Mouse (Mus musculus) forebrain, embryonic 15.5 days (tissue): ENCODE measurements around the gene Chchd1. TPM values are rescaled to one million over a fixed set of nuclear protein-coding genes. Genes with fewer than 3 reads are reported as not detected.

Source experiments
- ATAC-seq: fragments of 200-750 bp; cut with Nextera tagmentation; replicated peaks from 2 replicates; pipeline ENCODE4 v1.8.0; 2017; ENCODE audit warnings: mild to moderate bottlenecking, moderate TSS enrichment, moderate library complexity
- H3K27ac ChIP-seq: fragments of 300-500 bp; sonication (generic); replicated peaks from 2 replicates; pipeline ENCODE4 v1.5.1; 2015; ENCODE audit warnings: mild to moderate bottlenecking, inconsistent platforms
- H3K27me3 ChIP-seq: fragments of 300-500 bp; sonication (generic); 2 replicates; pipeline ENCODE4 v1.6.1; 2015; ENCODE audit warnings: inconsistent platforms
- H3K36me3 ChIP-seq: fragments of 300-500 bp; sonication (generic); 2 replicates; pipeline ENCODE4 v1.6.1; 2015; ENCODE audit warnings: mild to moderate bottlenecking, inconsistent platforms
- H3K4me1 ChIP-seq: fragments of 300-500 bp; sonication (generic); 2 replicates; pipeline ENCODE4 v1.6.1; 2015; ENCODE audit warnings: inconsistent platforms
- H3K4me2 ChIP-seq: fragments of 300-500 bp; sonication (generic); replicated peaks from 2 replicates; pipeline ENCODE4 v1.6.1; 2015; ENCODE audit warnings: mild to moderate bottlenecking, inconsistent platforms
- H3K4me3 ChIP-seq: fragments of 300-500 bp; sonication (generic); 2 replicates; pipeline ENCODE4 v1.5.1; 2015; ENCODE audit warnings: mild to moderate bottlenecking, inconsistent platforms
- H3K9ac ChIP-seq: fragments of 300-500 bp; sonication (generic); replicated peaks from 2 replicates; pipeline ENCODE4 v1.6.1; 2015; ENCODE audit warnings: mild to moderate bottlenecking, inconsistent platforms
- H3K9me3 ChIP-seq: fragments of 300-500 bp; sonication (generic); 2 replicates; pipeline ENCODE4 v1.6.1; 2016; ENCODE audit warnings: inconsistent platforms
- WGBS: fragments of 180-500 bp; shearing (Covaris S2); methylation state at CpG from one replicate; pipeline ENCODE4 v1.1.7; 2015; ENCODE audit warnings: mixed read lengths; 5-methylcytosine and 5-hydroxymethylcytosine counted together
- microRNA-seq: library from miRNA; unstranded; fragments of <30 nt; microRNA quantifications from one replicate; pipeline ENCODE4, GENCODE M21; 2016
- polyA plus RNA-seq: library from polyadenylated mRNA; unstranded; fragments of >200 nt; fragmentation: Nextera tagmentation; extraction: Ambion mirVana; gene quantifications from 2 replicates; pipeline ENCODE4 v1.2.1, GENCODE M21; 2015

Gene Chchd1
- polyA plus RNA-seq, 1 experiment from 2014 or later: 213 TPM

- no peaks in the 10 kb centered on the region for H3K9me3 ChIP-seq
- H3K4me3 ChIP-seq: no peak overlapping the region
- no peak overlapping the region for H3K27ac ChIP-seq
- H3K9ac ChIP-seq: no peak overlapping the region
- WGBS: 92% methylated on average over 5 of the region's 5 CpGs
- no peak overlapping the region for H3K4me2 ChIP-seq
- H3K27me3 ChIP-seq: no peaks in the 10 kb centered on the region
- no peak for ATAC-seq
- H3K4me1 ChIP-seq: no peaks in the 10 kb centered on the region
- peaks cover 9% of the 10 kb centered on the region for H3K36me3 ChIP-seq
Observed at GRCm38 (mm10) chr14:20750503-20750902, 47.7 kb downstream of the Chchd1 start.

- Histone ChIP-seq H3K36me3 (peaks cover 27% of the 10 kb centered on the region), H3K4me3 (no peak overlapping the region), H3K27ac (no peak overlapping the region), H3K9me3 (no peaks in the 10 kb centered on the region), H3K9ac (no peak overlapping the region), H3K27me3 (no peaks in the 10 kb centered on the region), H3K4me2 (no peak overlapping the region), H3K4me1 (no peaks in the 10 kb centered on the region)
- 81% methylated on average over 3 of the region's 3 CpGs for WGBS
- ATAC-seq: no peak
Observed at GRCm38 (mm10) chr14:20753792-20754191, 51.0 kb downstream of the Chchd1 start.

Small RNA genes within 50 kb of the gene (microRNA-seq; reads per million reads assigned to microRNA genes)
- gene Mir6946: 1.1 reads per million

Other genes starting within 250 kb of the Chchd1 start
- gene Anxa7, start 222.9 kb upstream of the Chchd1 start, polyA plus RNA-seq: 14.1 and 15.8 TPM in 2 replicates
- gene Mss51, start 206.1 kb upstream of the Chchd1 start, polyA plus RNA-seq: 0.62 and 0.84 TPM in 2 replicates
- 79.6 and 89.0 TPM in 2 replicates for gene Ppp3cb, start 156.4 kb upstream of the Chchd1 start, polyA plus RNA-seq
- 9.0 and 10.1 TPM in 2 replicates for gene Usp54, start 61.9 kb upstream of the Chchd1 start, polyA plus RNA-seq
- gene Myoz1, start 46.5 kb upstream of the Chchd1 start, polyA plus RNA-seq: not detected in 2 replicates
- gene Synpo2l, start 34.7 kb upstream of the Chchd1 start, polyA plus RNA-seq: 0.11 and 0.17 TPM in 2 replicates
- 83.9 and 85.5 TPM in 2 replicates for gene Sec24c, start 28.7 kb upstream of the Chchd1 start, polyA plus RNA-seq
- gene Fut11, start 8.0 kb upstream of the Chchd1 start, polyA plus RNA-seq: 23.1 and 23.9 TPM in 2 replicates
- gene Zswim8, start 4.5 kb downstream of the Chchd1 start, polyA plus RNA-seq: 46.1 and 47.1 TPM in 2 replicates
- gene Ndst2, start 31.6 kb downstream of the Chchd1 start, polyA plus RNA-seq: 15.7 and 16.9 TPM in 2 replicates
- 86.8 and 95.6 TPM in 2 replicates for gene Camk2g, start 91.1 kb downstream of the Chchd1 start, polyA plus RNA-seq
- gene Plau, start 133.7 kb downstream of the Chchd1 start, polyA plus RNA-seq: 0.27 and 0.28 TPM in 2 replicates
- 9.0 and 10.9 TPM in 2 replicates for gene Vcl, start 226.4 kb downstream of the Chchd1 start, polyA plus RNA-seq